Mouse (Mus musculus) intestine, embryonic 14.5 days (tissue): ENCODE data around the gene Usp15. TPM values are rescaled to one million over a fixed set of nuclear protein-coding genes. Genes with fewer than 3 reads are reported as not detected.

Source experiments
- ATAC-seq: fragments of 200-750 bp; cut with Nextera tagmentation; replicated peaks from 2 replicates; pipeline ENCODE4 v1.8.0; 2017; ENCODE audit warnings: low read depth, moderate number of reproducible peaks, moderate TSS enrichment, moderate library complexity; ENCODE audit not compliant: low FRiP score, low TSS enrichment
- DNase-seq: peaks from one replicate; pipeline ENCODE4 v3.0.0-alpha.2; 2018; ENCODE audit warnings: low spot score
- H3K27ac ChIP-seq: fragments of 300-500 bp; sonication (generic); 2 replicates; pipeline ENCODE4 v1.5.1; 2014; ENCODE audit warnings: low read depth, mild to moderate bottlenecking, control low read depth
- H3K27me3 ChIP-seq: fragments of 300-500 bp; sonication (generic); replicated peaks from 2 replicates; pipeline ENCODE4 v1.6.1; 2014; ENCODE audit warnings: low read length, control low read depth; ENCODE audit not compliant: control insufficient read depth, insufficient read depth
- H3K36me3 ChIP-seq: fragments of 300-500 bp; sonication (generic); 2 replicates; pipeline ENCODE4 v1.6.1; 2014; ENCODE audit warnings: low read length, control low read depth; ENCODE audit not compliant: control insufficient read depth, insufficient read depth
- H3K4me1 ChIP-seq: fragments of 300-500 bp; sonication (generic); replicated peaks from 2 replicates; pipeline ENCODE4 v1.6.1; 2014; ENCODE audit warnings: low read length, control low read depth, mixed read lengths; ENCODE audit not compliant: control insufficient read depth, insufficient read depth
- H3K4me2 ChIP-seq: fragments of 300-500 bp; sonication (generic); 2 replicates; pipeline ENCODE4 v1.6.1; 2014; ENCODE audit warnings: low read length
- H3K4me3 ChIP-seq: fragments of 300-500 bp; sonication (generic); 2 replicates; pipeline ENCODE4 v1.5.1; 2014; ENCODE audit warnings: low read depth, low read length, control low read depth, mixed read lengths
- H3K9ac ChIP-seq: fragments of 300-500 bp; sonication (generic); 2 replicates; pipeline ENCODE4 v1.6.1; 2014; ENCODE audit warnings: mild to moderate bottlenecking, low read length
- H3K9me3 ChIP-seq: fragments of 300-500 bp; sonication (generic); 2 replicates; pipeline ENCODE4 v1.6.1; 2016; ENCODE audit warnings: low read length, control low read depth; ENCODE audit not compliant: control insufficient read depth
- WGBS: fragments of 180-500 bp; shearing (Covaris S2); extraction: QIAGEN DNeasy Blood & Tissue Kit; methylation state at CpG from one replicate; pipeline ENCODE4 v1.1.7; 2014; 5-methylcytosine and 5-hydroxymethylcytosine counted together
- polyA plus RNA-seq: library from polyadenylated mRNA; unstranded; fragments of >200 nt; fragmentation: Nextera tagmentation; extraction: Ambion mirVana; gene quantifications from 2 replicates; pipeline ENCODE4 v1.2.1, GENCODE M21; 2014

Usp15 gene
- polyA plus RNA-seq, 1 experiment from 2014 or later: 95.7 TPM

DNA sequence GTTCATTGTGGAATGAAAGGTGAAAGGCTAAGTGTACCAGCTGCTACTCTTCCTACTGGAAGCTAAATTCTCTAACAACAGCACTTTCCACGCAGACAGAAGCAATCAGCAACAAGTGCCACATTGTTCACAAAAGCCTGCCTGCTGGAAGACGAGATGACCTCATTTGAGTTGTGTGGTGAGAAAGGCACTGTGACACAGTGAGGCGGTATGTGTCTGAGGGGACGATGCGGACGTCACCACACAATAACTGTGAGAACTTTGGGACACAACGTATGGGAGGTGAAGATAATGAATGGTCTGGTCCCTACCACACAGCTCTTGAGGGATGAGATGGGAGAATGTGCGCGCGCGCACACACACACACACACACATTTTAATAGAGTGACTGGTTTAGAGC lies 86.2 kb downstream of the Usp15 start:
- peaks cover 39% of the 10 kb centered on the region for H3K36me3 ChIP-seq
- H3K4me2 ChIP-seq: no peak overlapping the region
- H3K9ac ChIP-seq: no peak overlapping the region
- 86% methylated on average over 11 of the region's 11 CpGs for WGBS
- ATAC-seq: peak; percentile 59; the same call in 1 of the 2 replicates
- no peak overlapping the region for H3K4me3 ChIP-seq
- H3K27me3 ChIP-seq: no peaks in the 10 kb centered on the region
- no peak for DNase-seq
- no peak overlapping the region for H3K27ac ChIP-seq
- H3K9me3 ChIP-seq: no peaks in the 10 kb centered on the region
- H3K4me1 ChIP-seq: no peaks in the 10 kb centered on the region

DNA sequence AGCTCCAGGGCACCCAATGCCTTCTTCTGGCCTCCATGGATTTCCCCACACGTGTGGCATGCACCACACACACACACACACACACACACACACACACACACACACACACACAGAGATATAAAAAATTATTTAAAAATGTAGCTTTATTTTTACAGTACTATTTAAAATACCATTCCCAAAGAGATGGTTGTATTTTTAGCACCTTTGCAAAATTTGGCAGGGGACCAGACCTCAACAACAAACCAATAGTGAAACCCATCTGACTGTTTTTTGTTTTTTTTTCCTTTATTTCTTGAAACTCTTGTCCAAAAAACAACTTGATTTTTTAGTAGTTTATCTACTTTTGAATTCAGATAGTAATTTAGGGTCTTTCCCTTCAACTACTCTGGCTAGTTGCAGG lies 88.3 kb downstream of the Usp15 start:
- Histone ChIP-seq H3K4me1 (no peaks in the 10 kb centered on the region), H3K36me3 (peaks cover 20% of the 10 kb centered on the region), H3K4me3 (no peak overlapping the region), H3K27ac (no peak overlapping the region), H3K27me3 (no peaks in the 10 kb centered on the region), H3K9me3 (no peaks in the 10 kb centered on the region), H3K9ac (no peak overlapping the region), H3K4me2 (no peak overlapping the region)
- no peak for ATAC-seq
- 84% methylated on average over 1 of the region's 1 CpGs for WGBS
- no peak for DNase-seq

DNA sequence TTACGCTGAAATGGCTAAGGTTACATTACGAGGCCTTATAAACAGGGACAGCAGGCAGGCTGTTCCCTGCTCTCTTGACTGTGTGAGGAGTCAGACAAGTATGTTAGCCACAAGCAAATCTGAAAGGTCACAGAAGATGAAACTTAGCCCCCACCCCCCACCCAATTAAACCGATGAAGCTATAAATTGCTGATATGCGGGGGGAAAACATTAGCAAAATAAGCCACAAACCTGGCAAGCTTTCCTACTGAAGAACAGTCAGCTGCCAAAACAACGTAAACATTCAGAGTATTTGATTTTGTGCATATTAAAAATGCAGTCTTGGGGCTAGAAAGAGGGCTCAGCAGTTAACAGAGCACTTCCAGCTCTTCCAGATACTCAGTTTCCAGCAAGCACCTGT lies 88.7 kb downstream of the Usp15 start:
- DNase-seq (no peak), ATAC-seq (no peak)
- peaks cover 16% of the 10 kb centered on the region for H3K36me3 ChIP-seq
- no peaks in the 10 kb centered on the region for H3K9me3 ChIP-seq
- no peaks in the 10 kb centered on the region for H3K27me3 ChIP-seq
- 86% methylated on average over 5 of the region's 5 CpGs for WGBS
- no peaks in the 10 kb centered on the region for H3K4me1 ChIP-seq
- H3K27ac ChIP-seq: no peak overlapping the region
- no peak overlapping the region for H3K9ac ChIP-seq
- H3K4me3 ChIP-seq: no peak overlapping the region
- H3K4me2 ChIP-seq: no peak overlapping the region

DNA sequence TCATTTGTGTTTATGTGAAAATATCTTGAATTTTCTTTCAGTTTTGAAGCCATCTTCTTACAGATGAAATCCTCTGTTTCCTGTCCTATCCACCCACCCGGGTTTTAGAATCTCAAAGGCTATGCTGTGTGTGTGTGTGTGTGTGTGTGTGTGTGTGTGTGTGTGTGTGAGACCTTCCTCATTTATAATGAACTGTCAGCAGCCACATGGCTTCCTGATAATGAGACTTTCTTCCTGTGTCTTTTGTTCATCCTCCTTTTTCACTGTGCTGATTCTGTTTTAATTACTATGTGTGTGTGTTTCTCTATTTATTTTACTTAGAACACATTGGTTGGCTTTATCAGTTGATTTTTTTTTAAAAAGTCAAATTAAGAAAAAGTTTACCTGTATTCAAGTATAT lies 95.5 kb downstream of the Usp15 start:
- H3K4me3 ChIP-seq: no peak overlapping the region
- H3K36me3 ChIP-seq: no peaks in the 10 kb centered on the region
- H3K4me2 ChIP-seq: no peak overlapping the region
- ATAC-seq: no peak
- H3K9ac ChIP-seq: no peak overlapping the region
- H3K27ac ChIP-seq: no peak overlapping the region
- no peaks in the 10 kb centered on the region for H3K9me3 ChIP-seq
- DNase-seq: no peak
- H3K4me1 ChIP-seq: no peaks in the 10 kb centered on the region
- no peaks in the 10 kb centered on the region for H3K27me3 ChIP-seq
- WGBS: 69% methylated on average over 1 of the region's 1 CpGs

DNA sequence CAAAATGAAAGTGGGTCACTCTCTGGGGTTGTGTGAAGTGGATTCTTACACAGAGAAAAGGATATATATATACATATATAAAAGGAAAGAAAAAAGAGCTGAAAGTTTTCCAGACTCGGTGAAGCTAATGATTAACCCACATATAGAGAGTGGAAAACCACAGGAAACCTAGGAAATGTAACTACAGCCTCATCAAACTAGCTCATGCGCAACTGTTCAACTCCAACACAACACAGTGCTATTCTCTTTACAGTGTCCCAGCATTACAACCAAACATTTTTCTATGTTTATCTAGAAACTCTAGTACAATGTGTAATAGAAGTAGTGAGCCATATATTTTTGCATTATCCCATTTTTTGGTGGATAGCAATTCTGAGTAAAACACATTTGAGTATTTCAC lies 96.2 kb downstream of the Usp15 start:
- Histone ChIP-seq H3K36me3 (no peaks in the 10 kb centered on the region), H3K9me3 (no peaks in the 10 kb centered on the region), H3K9ac (no peak overlapping the region), H3K27me3 (no peaks in the 10 kb centered on the region), H3K4me1 (no peaks in the 10 kb centered on the region), H3K4me2 (no peak overlapping the region), H3K27ac (no peak overlapping the region), H3K4me3 (no peak overlapping the region)
- WGBS: 84% methylated on average over 2 of the region's 2 CpGs
- DNase-seq (no peak), ATAC-seq (no peak)

DNA sequence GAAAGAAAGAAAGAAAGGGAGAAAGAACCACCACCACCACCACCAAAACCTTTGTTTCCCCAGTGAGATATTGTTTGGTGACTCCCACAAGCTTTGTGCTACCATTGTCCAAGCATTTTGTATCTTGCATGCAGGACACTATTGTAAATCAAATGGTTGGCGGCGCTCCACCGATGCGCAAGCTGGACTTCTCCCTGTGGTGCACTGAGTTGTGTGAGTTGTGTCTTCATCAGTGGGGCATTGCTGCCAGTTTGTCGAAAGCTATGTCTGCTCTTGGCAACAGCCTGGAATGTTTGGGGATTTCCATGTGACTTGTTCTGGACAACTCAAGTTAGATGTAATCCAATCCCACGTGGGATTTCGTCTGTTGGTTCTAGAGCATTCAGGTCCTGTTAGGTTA lies 102.3 kb downstream of the Usp15 start:
- DNase-seq: no peak
- H3K4me3 ChIP-seq: no peak overlapping the region
- H3K9ac ChIP-seq: no peak overlapping the region
- no peaks in the 10 kb centered on the region for H3K9me3 ChIP-seq
- H3K4me1 ChIP-seq: no peaks in the 10 kb centered on the region
- no peak for ATAC-seq
- H3K27me3 ChIP-seq: no peaks in the 10 kb centered on the region
- no peak overlapping the region for H3K27ac ChIP-seq
- no peaks in the 10 kb centered on the region for H3K36me3 ChIP-seq
- H3K4me2 ChIP-seq: no peak overlapping the region
- 87% methylated on average over 7 of the region's 7 CpGs for WGBS

DNA sequence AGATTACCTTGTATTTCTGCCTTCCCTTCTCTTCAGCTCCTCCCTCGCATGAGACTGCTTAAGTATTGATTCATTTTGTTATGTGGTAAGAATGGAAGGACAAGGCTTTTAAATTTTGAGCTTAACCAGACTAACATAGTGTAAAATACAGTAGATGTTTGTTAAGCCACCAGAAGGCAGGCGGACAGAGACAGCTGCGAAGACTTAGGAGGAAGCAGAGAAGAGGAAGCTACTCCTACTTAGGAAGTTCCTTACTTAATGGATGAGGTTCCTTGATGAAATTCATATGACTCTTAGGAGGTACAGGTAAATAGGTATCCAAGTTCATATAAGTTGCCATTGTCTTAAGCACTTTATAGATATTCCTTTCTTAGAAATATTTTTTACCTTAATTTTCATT lies 104.2 kb downstream of the Usp15 start:
- Histone ChIP-seq H3K4me2 (no peak overlapping the region), H3K36me3 (no peaks in the 10 kb centered on the region), H3K4me1 (no peaks in the 10 kb centered on the region), H3K27ac (no peak overlapping the region), H3K4me3 (no peak overlapping the region), H3K9me3 (no peaks in the 10 kb centered on the region), H3K27me3 (no peaks in the 10 kb centered on the region), H3K9ac (no peak overlapping the region)
- ATAC-seq (no peak), DNase-seq (no peak)
- 62% methylated on average over 3 of the region's 3 CpGs for WGBS

DNA sequence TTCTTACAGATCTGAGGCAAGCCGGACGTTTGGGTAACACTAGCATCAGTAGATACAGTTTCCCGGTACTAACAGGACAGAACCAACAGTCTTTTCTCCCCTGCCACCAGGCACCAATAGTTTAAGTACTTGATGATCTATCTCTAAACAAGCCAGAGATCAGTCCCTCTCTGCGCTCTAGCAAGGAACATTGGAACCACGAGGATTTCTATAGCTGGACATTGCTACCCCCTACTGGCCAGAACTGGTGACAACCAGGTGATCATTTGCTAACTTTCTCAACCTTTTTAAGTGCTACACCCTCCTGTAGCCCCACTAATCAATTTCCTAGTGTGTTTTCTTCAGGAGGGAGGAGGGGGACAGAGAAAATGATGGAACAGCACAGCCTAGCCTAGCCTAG lies 105.1 kb downstream of the Usp15 start:
- ATAC-seq: peak; percentile 58; the same call in 1 of the 2 replicates

DNA sequence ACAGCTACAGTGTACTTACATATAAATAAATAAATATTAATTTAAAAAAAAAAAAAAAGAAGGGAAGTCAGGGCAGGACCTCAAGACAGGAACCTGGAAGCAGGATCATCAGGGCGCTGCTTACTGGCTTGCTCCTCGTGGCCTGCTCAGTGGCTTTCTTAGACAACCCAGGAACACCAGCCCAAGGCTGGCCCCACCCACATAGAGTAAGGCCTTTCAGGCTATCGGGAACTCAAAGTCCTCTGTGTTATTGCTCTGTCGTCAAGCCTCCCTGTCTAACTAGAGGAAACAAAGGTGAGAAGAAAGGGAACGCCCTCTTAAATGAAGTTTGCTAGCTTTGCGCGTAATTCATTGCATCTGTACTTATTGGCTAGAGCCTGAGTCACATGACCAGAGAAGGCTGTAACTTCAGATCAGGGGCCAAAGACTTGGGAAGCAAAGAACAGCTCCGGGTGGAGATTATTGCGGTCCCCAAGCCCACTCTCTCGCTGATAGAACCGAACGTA lies 107.3 kb downstream of the Usp15 start:
- H3K9me3 ChIP-seq: no peaks in the 10 kb centered on the region
- H3K27me3 ChIP-seq: no peaks in the 10 kb centered on the region
- 0 out of 2 replicates have a peak, but pooled peaks have one; percentile 52 for ATAC-seq
- WGBS: 80% methylated on average over 12 of the region's 12 CpGs
- H3K36me3 ChIP-seq: no peaks in the 10 kb centered on the region
- no peak overlapping the region for H3K4me3 ChIP-seq
- H3K27ac ChIP-seq: no peak overlapping the region
- no peak overlapping the region for H3K9ac ChIP-seq
- H3K4me1 ChIP-seq: 0 out of 2 replicates have a peak, but pooled peaks cover 4% of the 10 kb centered on the region
- no peak overlapping the region for H3K4me2 ChIP-seq
- no peak for DNase-seq

More for the DNA sequence above, 105.1 kb downstream of the Usp15 start:
- WGBS: 28% methylated on average over 5 of the region's 5 CpGs
- H3K4me2 ChIP-seq: no peak overlapping the region
- no peaks in the 10 kb centered on the region for H3K36me3 ChIP-seq
- no peak overlapping the region for H3K4me3 ChIP-seq
- H3K9ac ChIP-seq: no peak overlapping the region
- H3K27me3 ChIP-seq: no peaks in the 10 kb centered on the region
- peak; percentile 86 for DNase-seq
- no peaks in the 10 kb centered on the region for H3K9me3 ChIP-seq
- no peaks in the 10 kb centered on the region for H3K4me1 ChIP-seq
- H3K27ac ChIP-seq: no peak overlapping the region
